Mouse (Mus musculus): ENCODE results near the gene Rap1gap2.

DNA sequence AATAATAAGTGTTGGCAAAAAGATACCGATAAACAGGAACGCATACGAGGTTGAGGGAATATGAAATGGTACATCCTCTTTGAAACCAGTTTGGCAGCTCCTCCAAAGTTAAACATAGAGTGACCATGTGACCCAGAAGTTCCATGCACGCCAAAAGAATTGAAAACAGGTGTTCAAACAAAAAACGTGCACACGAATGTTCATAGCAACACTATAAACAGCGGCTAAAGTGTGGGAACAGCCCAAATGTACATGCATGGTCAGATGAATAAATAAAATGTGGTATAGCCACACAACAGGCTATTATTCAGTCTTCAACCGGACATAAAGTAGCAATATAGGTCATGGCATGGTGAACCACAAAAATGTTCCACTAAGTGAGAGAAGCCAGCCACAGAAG, 108.2 kb downstream of the Rap1gap2 start:
- TF ChIP-seq CTCF (IDR thresholded peaks at IDR 0.05; ENCODE audit: borderline replicate concordance, insufficient read depth, low read length) (no peak), POLR2A (IDR thresholded peaks at IDR 0.05; ENCODE audit: low read depth, low read length) (no peak)
